Mouse (Mus musculus) MEL (cell line): Measurements from ENCODE around the gene Zic3. TPM values are rescaled to one million over a fixed set of nuclear protein-coding genes. Genes with fewer than 3 reads are reported as not detected.

Source experiments
- DNase-seq: peaks from one replicate; pipeline ENCODE4 v3.0.0; 2011; ENCODE audit warnings: low read depth, low spot score
- H3K27ac ChIP-seq: 2 replicates; pipeline ENCODE4 v1.5.1; 2012; ENCODE audit warnings: low read depth, mild to moderate bottlenecking, control low read depth, low read length, moderate library complexity; ENCODE audit not compliant: control insufficient read depth
- H3K27me3 ChIP-seq, 2 experiments: fragments of 150-350 bp in 1 of 2; sonication (generic) in 1 of 2; 2 replicates each; pipeline ENCODE4 v1.6.1; 2012; ENCODE audit warnings: low read length in 2 of 2, mild to moderate bottlenecking in 2 of 2, improper control_type of control experiment in 1 of 2, moderate library complexity in 1 of 2; ENCODE audit not compliant: insufficient read depth in 2 of 2, control insufficient read depth in 1 of 2
- H3K36me3 ChIP-seq, 2 experiments: 2 replicates each; pipeline ENCODE4 v1.6.1; 2012 to 2014; ENCODE audit warnings: low read length in 2 of 2, improper control_type of control experiment in 1 of 2, inconsistent platforms in 1 of 2, mild to moderate bottlenecking in 1 of 2; ENCODE audit not compliant: insufficient read depth in 2 of 2, control insufficient read depth in 1 of 2
- H3K4me1 ChIP-seq, 2 experiments: fragments of 150-350 bp in 1 of 2; sonication (generic) in 1 of 2; 2 replicates each; pipeline ENCODE4 v1.6.1; 2012; ENCODE audit warnings: low read length in 2 of 2, improper control_type of control experiment in 1 of 2, mild to moderate bottlenecking in 1 of 2; ENCODE audit not compliant: insufficient read depth in 2 of 2, control insufficient read depth in 1 of 2
- H3K4me3 ChIP-seq, 2 experiments: fragments of 150-350 bp in 1 of 2; sonication (generic) in 1 of 2; 2 replicates each; pipeline ENCODE4 v1.5.1; 2012; ENCODE audit warnings: low read depth in 2 of 2, low read length in 2 of 2, mild to moderate bottlenecking in 2 of 2, moderate library complexity in 2 of 2, control low read depth in 1 of 2, improper control_type of control experiment in 1 of 2; ENCODE audit not compliant: control insufficient read depth in 1 of 2, insufficient read depth in 1 of 2
- H3K79me2 ChIP-seq: 2 replicates; pipeline ENCODE4 v1.6.1; 2012; ENCODE audit warnings: mild to moderate bottlenecking, low read length, moderate library complexity; ENCODE audit not compliant: control insufficient read depth, poor library complexity, insufficient read depth
- H3K9ac ChIP-seq: 2 replicates; pipeline ENCODE4 v1.6.1; 2012; ENCODE audit warnings: low read depth, mild to moderate bottlenecking, control low read depth, low read length, moderate library complexity; ENCODE audit not compliant: control insufficient read depth, poor library complexity, severe bottlenecking
- H3K9me3 ChIP-seq: fragments of 150-350 bp; sonication (generic); replicated peaks from 2 replicates; pipeline ENCODE4 v1.6.1; 2012; ENCODE audit warnings: mild to moderate bottlenecking, low read length, improper control_type of control experiment, moderate library complexity; ENCODE audit not compliant: insufficient read depth
- E2F4 ChIP-seq: IDR thresholded peaks from 2 replicates; pipeline ENCODE4 v1.6.1; 2011; ENCODE audit warnings: low read depth, low read length, improper control_type of control experiment, borderline replicate concordance
- EP300 ChIP-seq, 2 experiments: IDR thresholded peaks; 2 replicates each; pipeline ENCODE4 v1.6.1; 2011; ENCODE audit warnings: improper control_type of control experiment in 2 of 2, low read length in 2 of 2, low read depth in 1 of 2, mild to moderate bottlenecking in 1 of 2
- GABPA ChIP-seq: IDR thresholded peaks from 2 replicates; pipeline ENCODE4 v1.6.1; 2012; ENCODE audit warnings: low read depth, mild to moderate bottlenecking, inconsistent platforms, low read length, improper control_type of control experiment, moderate library complexity
- GATA1 ChIP-seq: IDR thresholded peaks from 2 replicates; pipeline ENCODE4 v1.6.1; 2011; ENCODE audit warnings: low read depth, low read length, improper control_type of control experiment
- JUND ChIP-seq: IDR thresholded peaks from 2 replicates; pipeline ENCODE4 v1.6.1; 2011; ENCODE audit warnings: low read depth, mild to moderate bottlenecking, improper control_type of control experiment, low read length
- KAT2A ChIP-seq: conservative IDR thresholded peaks from 2 replicates; pipeline ENCODE4 v1.6.1; 2012; ENCODE audit warnings: low read depth, low read length, improper control_type of control experiment, inconsistent platforms
- MAFK ChIP-seq: IDR thresholded peaks from 2 replicates; pipeline ENCODE4 v1.6.1; 2011; ENCODE audit warnings: low read depth, mild to moderate bottlenecking, low read length, improper control_type of control experiment, borderline replicate concordance
- MAX ChIP-seq: IDR thresholded peaks from 2 replicates; pipeline ENCODE4 v1.6.1; 2011; ENCODE audit warnings: low read length, improper control_type of control experiment
- MAZ ChIP-seq: IDR thresholded peaks from 2 replicates; pipeline ENCODE4 v1.6.1; 2012; ENCODE audit warnings: low read depth, mild to moderate bottlenecking, inconsistent platforms, low read length, improper control_type of control experiment
- MYC ChIP-seq: IDR thresholded peaks from 2 replicates; pipeline ENCODE4 v1.6.1; 2011; ENCODE audit warnings: low read depth, mild to moderate bottlenecking, low read length, improper control_type of control experiment, moderate library complexity
- NELFE ChIP-seq: IDR thresholded peaks from 2 replicates; pipeline ENCODE4 v1.6.1; 2011; ENCODE audit warnings: low read depth, low read length, improper control_type of control experiment
- POLR2A ChIP-seq, 2 experiments: IDR thresholded peaks; 2 replicates each; pipeline ENCODE4 v1.6.1; 2011 to 2012; ENCODE audit warnings: low read length in 2 of 2, mild to moderate bottlenecking in 2 of 2, control low read depth in 1 of 2, improper control_type of control experiment in 1 of 2, low read depth in 1 of 2, moderate library complexity in 1 of 2; ENCODE audit not compliant: control insufficient read depth in 1 of 2, insufficient read depth in 1 of 2, poor library complexity in 1 of 2
- POLR2AphosphoS2 ChIP-seq: IDR thresholded peaks from 2 replicates; pipeline ENCODE4 v1.6.1; 2011; ENCODE audit warnings: low read length, improper control_type of control experiment
- POLR2AphosphoS5 ChIP-seq: IDR thresholded peaks from 2 replicates; pipeline ENCODE4 v1.6.1; 2012; ENCODE audit warnings: low read depth, borderline replicate concordance, mild to moderate bottlenecking, inconsistent platforms, low read length, moderate library complexity, mixed read lengths
- RCOR1 ChIP-seq: IDR thresholded peaks from 2 replicates; pipeline ENCODE4 v1.6.1; 2012; ENCODE audit warnings: low read depth, mild to moderate bottlenecking, inconsistent platforms, low read length, improper control_type of control experiment
- SIN3A ChIP-seq: IDR thresholded peaks from 2 replicates; pipeline ENCODE4 v1.6.1; 2012; ENCODE audit warnings: low read length, improper control_type of control experiment, inconsistent platforms
- UBTF ChIP-seq: IDR thresholded peaks from 2 replicates; pipeline ENCODE4 v1.6.1; 2012; ENCODE audit warnings: low read depth, mild to moderate bottlenecking, inconsistent platforms, low read length, improper control_type of control experiment, moderate library complexity, borderline replicate concordance; ENCODE audit not compliant: insufficient read depth
- USF2 ChIP-seq, 2 experiments: IDR thresholded peaks; 2 replicates each; pipeline ENCODE4 v1.6.1; 2011 to 2012; ENCODE audit warnings: improper control_type of control experiment in 2 of 2, low read length in 2 of 2, borderline replicate concordance in 1 of 2, inconsistent platforms in 1 of 2, low read depth in 1 of 2, mild to moderate bottlenecking in 1 of 2; ENCODE audit not compliant: insufficient read depth in 1 of 2
- ZKSCAN1 ChIP-seq: IDR thresholded peaks from 2 replicates; pipeline ENCODE4 v1.6.1; 2012; ENCODE audit warnings: low read depth, mild to moderate bottlenecking, inconsistent platforms, low read length, improper control_type of control experiment, moderate library complexity
- polyA plus RNA-seq, 2 experiments: library from polyadenylated mRNA; stranded (reverse) in 1 of 2; unstranded in 1 of 2; fragments of >175 nt in 1 of 2; fragments of >200 nt in 1 of 2; gene quantifications; 2 replicates each; pipeline versions ENCODE4 v1.2.1 to v1.2.4; 2012; ENCODE audit warnings: low replicate concordance in 2 of 2, low read depth in 1 of 2; ENCODE audit not compliant: insufficient read length in 2 of 2, insufficient read depth in 1 of 2, missing spikeins in 1 of 2
- total RNA-seq: library from RNA; depleted of rRNA; stranded (reverse); fragments of 300-350 nt; gene quantifications from 2 replicates; pipeline ENCODE4 v1.2.3, GENCODE M21; 2012

Gene Zic3
- total and polyA plus RNA-seq, 3 experiments: not detected

GRCm38 (mm10) chrX:58041865-58042264 lies 19.4 kb downstream of the Zic3 start:
- H3K27ac ChIP-seq: no peak overlapping the region
- H3K27me3 ChIP-seq: no peaks in the 10 kb centered on the region
- no peaks in the 10 kb centered on the region for H3K4me1 ChIP-seq
- no peak overlapping the region for H3K4me3 ChIP-seq
- H3K79me2 ChIP-seq: no peaks in the 10 kb centered on the region
- H3K9me3 ChIP-seq: no peaks in the 10 kb centered on the region
- TF ChIP-seq SIN3A (no peak), NELFE (no peak), GABPA (no peak), GATA1 (no peak), JUND (no peak), E2F4 (no peak), USF2 (IDR thresholded peaks at IDR 0.05; ENCODE audit: borderline replicate concordance in 1 of 2, insufficient read depth in 1 of 2, low read depth in 1 of 2, low read length in 2 of 2) (no peak), UBTF (no peak)
- H3K9ac ChIP-seq: no peak overlapping the region
- DNase-seq: no peak
- no peaks in the 10 kb centered on the region for H3K36me3 ChIP-seq

- Histone ChIP-seq H3K9ac (no peak overlapping the region), H3K4me3 (no peak overlapping the region), H3K27me3 (no peaks in the 10 kb centered on the region), H3K27ac (no peak overlapping the region), H3K9me3 (no peaks in the 10 kb centered on the region), H3K4me1 (no peaks in the 10 kb centered on the region), H3K79me2 (no peaks in the 10 kb centered on the region), H3K36me3 (no peaks in the 10 kb centered on the region)
- TF ChIP-seq E2F4 (no peak), EP300 (IDR thresholded peaks at IDR 0.05; ENCODE audit: low read depth in 1 of 2, low read length in 2 of 2) (no peak), MAFK (no peak), MAX (no peak), GATA1 (no peak), POLR2A (IDR thresholded peaks at IDR 0.05; ENCODE audit: control insufficient read depth in 1 of 2, insufficient read depth in 1 of 2, low read depth in 1 of 2, low read length in 2 of 2, poor library complexity in 1 of 2) (no peak), JUND (no peak), MYC (no peak), RCOR1 (no peak), POLR2AphosphoS5 (no peak), MAZ (no peak), POLR2AphosphoS2 (no peak), KAT2A (no peak), ZKSCAN1 (no peak), SIN3A (no peak)
- no peak for DNase-seq
These were observed 20.0 kb downstream of the Zic3 start for GRCm38 (mm10) chrX:58042512-58042911.
